Mouse (Mus musculus): ENCODE results near the gene Zc2hc1b. TPM values are rescaled to one million over a fixed set of nuclear protein-coding genes. Genes with fewer than 3 reads are reported as not detected.

Zc2hc1b gene
- polyA plus RNA-seq, 1 experiment = not detected

DNA sequence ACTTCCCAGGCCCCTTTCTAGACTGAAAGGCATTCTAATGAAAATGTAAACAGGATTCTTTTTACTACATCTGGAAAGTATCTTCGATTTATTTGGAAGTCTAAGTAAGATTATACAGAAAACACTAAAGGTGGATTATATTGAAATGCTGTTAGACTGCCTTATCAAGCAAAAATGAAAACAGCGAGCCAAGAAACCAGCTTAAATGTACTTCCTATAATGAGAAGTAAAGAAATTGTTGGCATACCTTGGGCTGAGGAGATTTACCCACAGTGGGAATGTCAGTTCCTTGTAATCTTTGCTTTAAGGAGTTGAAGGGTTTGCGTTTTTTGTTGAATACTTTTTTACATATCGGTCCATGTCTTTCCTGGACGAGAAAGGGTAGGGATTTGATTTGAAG is 9.4 kb downstream of the Zc2hc1b start:
- 75% methylated on average over 5 of the region's 5 CpGs for WGBS
- TF ChIP-seq POLR2A (IDR thresholded peaks at IDR 0.05; ENCODE audit: borderline replicate concordance, control insufficient read depth, low read depth, low read length) (no peak), CTCF (IDR thresholded peaks at IDR 0.05; ENCODE audit: control insufficient read depth, insufficient read depth, low read length) (no peak)

DNA sequence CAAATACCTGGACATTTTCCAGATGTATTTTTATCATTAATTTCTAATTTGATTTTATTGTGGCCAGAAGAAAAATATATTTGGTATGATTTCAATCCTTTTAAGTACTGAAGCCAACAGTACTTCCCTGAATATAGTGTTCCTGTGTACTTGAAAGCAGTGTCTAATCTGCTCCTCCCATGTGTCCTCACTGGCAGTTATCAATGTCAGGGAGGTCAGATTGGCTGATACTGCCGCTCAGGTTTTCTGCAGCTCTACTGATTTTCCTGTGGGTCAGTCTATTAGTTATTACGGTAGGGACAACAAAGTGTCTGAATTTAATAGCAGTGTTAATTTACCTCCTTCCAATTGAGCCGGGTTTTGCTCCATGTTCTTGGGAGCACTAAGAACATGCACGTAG is 15.8 kb downstream of the Zc2hc1b start:
- 65% methylated on average over 4 of the region's 4 CpGs for WGBS
- H3K4me1 ChIP-seq (ENCODE audit: control insufficient read depth, insufficient read depth, low read length) = no peaks in the 10 kb centered on the region
- no peak overlapping the region for H3K4me3 ChIP-seq (replicated peaks; ENCODE audit: control insufficient read depth, low read depth, low read length)
- TF ChIP-seq POLR2A (IDR thresholded peaks at IDR 0.05; ENCODE audit: borderline replicate concordance, control insufficient read depth, low read depth, low read length) = no peak
- no peak for TF ChIP-seq CTCF (IDR thresholded peaks at IDR 0.05; ENCODE audit: control insufficient read depth, insufficient read depth, low read length)
- H3K27ac ChIP-seq (ENCODE audit: control insufficient read depth, insufficient read depth, low read depth, low read length, poor library complexity) = no peak overlapping the region

More for the DNA sequence above, 9.4 kb downstream of the Zc2hc1b start:
- Histone ChIP-seq H3K4me3 (replicated peaks; ENCODE audit: control insufficient read depth, low read depth, low read length) (no peak overlapping the region), H3K27ac (ENCODE audit: control insufficient read depth, insufficient read depth, low read depth, low read length, poor library complexity) (no peak overlapping the region), H3K4me1 (ENCODE audit: control insufficient read depth, insufficient read depth, low read length) (no peaks in the 10 kb centered on the region)

DNA sequence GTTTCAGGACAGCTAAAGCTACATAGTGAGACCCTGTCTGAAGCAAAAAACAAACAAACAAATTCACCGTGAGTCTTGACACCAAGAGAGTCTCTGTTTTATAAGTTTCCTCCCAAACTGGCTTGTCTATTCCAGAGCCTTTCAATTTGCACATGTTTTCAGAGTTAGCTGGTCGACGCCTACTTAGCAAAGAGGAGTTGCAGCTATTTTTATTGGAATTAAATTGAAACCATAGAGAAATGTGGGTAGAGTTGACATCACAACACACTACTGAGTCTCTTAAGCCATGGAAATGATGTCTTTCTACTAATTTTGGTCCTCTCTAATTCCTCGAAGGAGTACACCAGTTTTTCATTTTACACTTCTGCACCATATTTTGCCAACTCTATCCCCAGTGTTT is 16.9 kb downstream of the Zc2hc1b start:
- H3K4me1 ChIP-seq (ENCODE audit: control insufficient read depth, insufficient read depth, low read length) = no peaks in the 10 kb centered on the region
- TF ChIP-seq CTCF (IDR thresholded peaks at IDR 0.05; ENCODE audit: control insufficient read depth, insufficient read depth, low read length) (no peak), POLR2A (IDR thresholded peaks at IDR 0.05; ENCODE audit: borderline replicate concordance, control insufficient read depth, low read depth, low read length) (no peak)
- H3K4me3 ChIP-seq (replicated peaks; ENCODE audit: control insufficient read depth, low read depth, low read length) = no peak overlapping the region
- H3K27ac ChIP-seq (ENCODE audit: control insufficient read depth, insufficient read depth, low read depth, low read length, poor library complexity) = no peak overlapping the region
- WGBS = 89% methylated on average over 4 of the region's 4 CpGs

DNA sequence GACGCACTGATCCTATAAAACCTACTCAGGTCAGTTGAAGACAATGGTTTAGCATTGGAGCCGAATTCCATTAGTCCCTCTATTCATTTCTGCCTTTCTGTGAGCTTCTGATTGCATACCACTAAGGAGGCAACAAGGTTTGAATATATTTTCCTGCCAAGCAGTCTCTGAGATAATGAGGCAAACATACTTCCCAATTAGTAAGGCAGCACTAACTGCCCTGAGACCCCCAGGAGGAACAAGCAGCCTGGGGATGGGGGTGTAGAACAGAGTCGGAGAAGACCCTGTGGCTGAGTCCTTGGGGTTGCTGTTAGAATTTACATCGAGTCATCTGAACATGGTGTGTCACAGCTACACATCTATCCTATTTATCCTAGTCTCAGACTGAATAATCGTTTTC is 22.4 kb downstream of the Zc2hc1b start:
- Histone ChIP-seq H3K27ac (ENCODE audit: control insufficient read depth, insufficient read depth, low read depth, low read length, poor library complexity) (no peak overlapping the region), H3K4me1 (ENCODE audit: control insufficient read depth, insufficient read depth, low read length) (no peaks in the 10 kb centered on the region), H3K4me3 (replicated peaks; ENCODE audit: control insufficient read depth, low read depth, low read length) (no peak overlapping the region)
- WGBS = 79% methylated on average over 5 of the region's 5 CpGs
- TF ChIP-seq CTCF (IDR thresholded peaks at IDR 0.05; ENCODE audit: control insufficient read depth, insufficient read depth, low read length) = no peak
- no peak for TF ChIP-seq POLR2A (IDR thresholded peaks at IDR 0.05; ENCODE audit: borderline replicate concordance, control insufficient read depth, low read depth, low read length)

DNA sequence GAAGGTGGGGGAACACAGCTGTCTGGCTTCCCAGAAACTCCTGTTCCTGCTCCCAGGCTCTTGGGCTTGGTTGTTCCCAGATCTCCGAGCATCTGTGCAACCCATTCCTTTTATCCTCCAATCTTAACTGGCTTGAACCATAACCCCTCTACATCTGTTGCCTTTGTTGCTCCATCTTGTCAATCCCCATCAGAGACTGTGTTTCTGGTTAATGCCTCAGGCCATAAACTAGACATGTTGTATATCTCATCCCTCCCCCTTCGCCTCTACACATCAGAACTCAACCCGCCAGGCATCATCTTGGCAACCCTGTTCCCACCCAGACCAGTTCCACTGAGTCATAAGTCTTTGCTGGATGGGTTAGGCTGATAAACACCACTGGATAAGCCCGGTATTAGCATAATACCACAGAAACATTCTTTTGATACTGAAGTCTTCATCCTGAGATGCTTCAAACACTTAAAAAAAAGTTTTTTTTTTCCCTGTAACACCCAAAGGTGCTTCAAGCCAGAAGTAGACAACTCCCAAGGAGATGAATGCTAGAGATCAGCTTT is 24.9 kb downstream of the Zc2hc1b start:
- Histone ChIP-seq H3K4me3 (replicated peaks; ENCODE audit: control insufficient read depth, low read depth, low read length) (no peak overlapping the region), H3K27ac (ENCODE audit: control insufficient read depth, insufficient read depth, low read depth, low read length, poor library complexity) (no peak overlapping the region), H3K4me1 (ENCODE audit: control insufficient read depth, insufficient read depth, low read length) (no peaks in the 10 kb centered on the region)
- WGBS = 86% methylated on average over 4 of the region's 4 CpGs
- no peak for TF ChIP-seq POLR2A (IDR thresholded peaks at IDR 0.05; ENCODE audit: borderline replicate concordance, control insufficient read depth, low read depth, low read length)
- no peak for TF ChIP-seq CTCF (IDR thresholded peaks at IDR 0.05; ENCODE audit: control insufficient read depth, insufficient read depth, low read length)

DNA sequence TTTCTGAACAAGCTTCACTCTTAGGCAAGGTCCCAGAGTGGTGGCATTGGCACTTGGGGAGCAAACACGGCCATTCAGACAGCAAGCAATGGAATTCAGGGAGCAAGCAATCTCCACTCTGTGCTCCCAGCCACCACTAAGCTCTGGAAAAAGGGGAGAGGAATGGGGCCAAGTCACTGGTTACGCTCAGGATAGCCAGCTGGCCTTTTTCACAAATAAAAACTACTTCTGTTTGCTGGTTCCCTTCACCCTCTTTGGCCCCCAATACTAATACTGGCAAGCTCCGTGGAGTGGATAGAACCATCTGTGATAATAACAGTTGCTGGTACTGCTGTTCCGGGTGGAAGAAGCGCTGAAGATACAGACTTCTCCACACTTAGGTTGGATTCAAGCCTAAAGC is 26.5 kb downstream of the Zc2hc1b start:
- TF ChIP-seq POLR2A (IDR thresholded peaks at IDR 0.05; ENCODE audit: borderline replicate concordance, control insufficient read depth, low read depth, low read length) = no peak
- TF ChIP-seq CTCF (IDR thresholded peaks at IDR 0.05; ENCODE audit: control insufficient read depth, insufficient read depth, low read length) = no peak
- no peak overlapping the region for H3K4me3 ChIP-seq (replicated peaks; ENCODE audit: control insufficient read depth, low read depth, low read length)
- H3K27ac ChIP-seq (ENCODE audit: control insufficient read depth, insufficient read depth, low read depth, low read length, poor library complexity) = no peak overlapping the region
- WGBS = 80% methylated on average over 5 of the region's 5 CpGs
- no peaks in the 10 kb centered on the region for H3K4me1 ChIP-seq (ENCODE audit: control insufficient read depth, insufficient read depth, low read length)

DNA sequence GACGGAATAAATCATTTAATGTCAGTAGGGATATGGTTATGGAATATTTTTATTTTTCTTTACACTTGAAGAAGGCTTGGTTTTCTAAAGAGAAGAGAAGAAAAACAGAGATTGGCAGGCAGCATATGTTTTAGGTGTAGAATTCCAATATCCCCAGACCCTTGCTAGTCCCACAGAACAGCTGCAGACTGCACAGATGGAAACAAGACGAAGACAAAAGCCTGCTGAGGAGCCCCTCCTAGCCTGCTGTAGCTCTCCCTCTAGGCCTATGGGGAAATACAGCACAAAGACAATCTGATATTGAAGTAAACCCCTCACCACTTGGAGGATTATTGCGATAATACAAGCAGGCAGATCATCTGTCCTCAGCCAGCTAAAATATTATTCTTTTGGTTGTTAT is 27.4 kb downstream of the Zc2hc1b start:
- no peaks in the 10 kb centered on the region for H3K4me1 ChIP-seq (ENCODE audit: control insufficient read depth, insufficient read depth, low read length)
- H3K4me3 ChIP-seq (replicated peaks; ENCODE audit: control insufficient read depth, low read depth, low read length) = no peak overlapping the region
- 78% methylated on average over 3 of the region's 3 CpGs for WGBS
- TF ChIP-seq CTCF (IDR thresholded peaks at IDR 0.05; ENCODE audit: control insufficient read depth, insufficient read depth, low read length) (no peak), POLR2A (IDR thresholded peaks at IDR 0.05; ENCODE audit: borderline replicate concordance, control insufficient read depth, low read depth, low read length) (no peak)
- H3K27ac ChIP-seq (ENCODE audit: control insufficient read depth, insufficient read depth, low read depth, low read length, poor library complexity) = no peak overlapping the region

DNA sequence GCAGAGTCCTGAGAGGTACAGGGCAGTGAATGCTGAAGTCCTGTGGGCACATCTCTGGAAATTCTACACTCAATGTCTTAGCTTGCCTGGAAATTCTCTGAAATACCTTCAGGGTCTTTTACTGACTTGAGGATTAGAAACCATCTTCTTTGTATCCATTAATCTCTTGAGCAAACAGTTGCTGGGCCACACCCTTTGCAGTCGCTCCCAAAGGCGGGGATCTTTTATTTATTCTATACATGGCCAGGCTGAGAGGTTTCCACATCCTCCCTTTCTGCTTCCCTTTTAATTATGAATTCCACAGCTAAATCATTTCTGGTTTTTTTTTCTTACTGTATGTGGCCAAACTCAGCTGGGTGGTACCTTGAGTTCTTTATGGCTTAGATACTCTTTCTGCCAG is 37.4 kb downstream of the Zc2hc1b start:
- no peak for TF ChIP-seq POLR2A (IDR thresholded peaks at IDR 0.05; ENCODE audit: borderline replicate concordance, control insufficient read depth, low read depth, low read length)
- no peak for TF ChIP-seq CTCF (IDR thresholded peaks at IDR 0.05; ENCODE audit: control insufficient read depth, insufficient read depth, low read length)
- Histone ChIP-seq H3K4me1 (ENCODE audit: control insufficient read depth, insufficient read depth, low read length) (no peaks in the 10 kb centered on the region), H3K4me3 (replicated peaks; ENCODE audit: control insufficient read depth, low read depth, low read length) (no peak overlapping the region), H3K27ac (ENCODE audit: control insufficient read depth, insufficient read depth, low read depth, low read length, poor library complexity) (no peak overlapping the region)
- 74% methylated on average over 2 of the region's 2 CpGs for WGBS

DNA sequence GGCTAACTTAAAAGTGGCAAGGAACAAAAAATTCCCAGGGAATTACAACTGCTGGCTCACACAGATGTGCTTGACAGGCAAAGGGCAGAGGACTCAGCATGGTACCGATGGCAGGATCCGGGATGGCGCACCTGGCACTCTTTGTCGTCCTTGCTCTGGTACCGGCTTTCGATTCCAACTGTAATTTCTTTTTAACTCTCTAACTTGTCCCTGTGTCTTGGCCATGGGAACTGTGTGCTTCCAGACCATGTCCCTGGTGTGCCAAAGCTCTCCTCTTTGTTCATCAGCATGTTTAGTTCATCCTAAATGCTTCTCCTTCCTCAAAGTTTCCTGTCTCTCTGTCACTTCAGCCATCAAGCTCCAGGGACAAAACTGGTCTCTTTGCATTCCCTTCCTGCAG is 39.9 kb downstream of the Zc2hc1b start:
- no peak for TF ChIP-seq POLR2A (IDR thresholded peaks at IDR 0.05; ENCODE audit: borderline replicate concordance, control insufficient read depth, low read depth, low read length)
- TF ChIP-seq CTCF (IDR thresholded peaks at IDR 0.05; ENCODE audit: control insufficient read depth, insufficient read depth, low read length) = no peak
- Histone ChIP-seq H3K4me3 (replicated peaks; ENCODE audit: control insufficient read depth, low read depth, low read length) (no peak overlapping the region), H3K27ac (ENCODE audit: control insufficient read depth, insufficient read depth, low read depth, low read length, poor library complexity) (no peak overlapping the region), H3K4me1 (ENCODE audit: control insufficient read depth, insufficient read depth, low read length) (no peaks in the 10 kb centered on the region)
- 88% methylated on average over 6 of the region's 6 CpGs for WGBS
